Mouse (Mus musculus) gastrocnemius, adult 18-20 months (tissue): ENCODE results near the gene Alg9. TPM values are rescaled to one million over a fixed set of nuclear protein-coding genes. Genes with fewer than 3 reads are reported as not detected.

Source experiments
- DNase-seq: peaks from one replicate; pipeline ENCODE4 v3.0.0; 2021; ENCODE audit warnings: low spot score
- total RNA-seq, 2 experiments: library from RNA; stranded (reverse); gene quantifications; 2 replicates each; pipeline ENCODE4 v1.2.3; 2021

Alg9 gene
- total RNA-seq, 2 experiments from 2014 or later, result 10.3 to 10.8 TPM

- peak; percentile 88 for DNase-seq
Measured at GRCm38 (mm10) chr9:50884741-50885599, 110.2 kb downstream of the Alg9 start.

- peak; percentile 69 for DNase-seq
Measured at GRCm38 (mm10) chr9:50885600-50885987, 110.8 kb downstream of the Alg9 start.

- no peak for DNase-seq
Measured at GRCm38 (mm10) chr9:50886870-50887269, 112.1 kb downstream of the Alg9 start.

- DNase-seq, result peak; percentile 76
Measured at GRCm38 (mm10) chr9:50887351-50887750, 112.5 kb downstream of the Alg9 start.

GRCm38 (mm10) chr9:50889211-50889610, 114.4 kb downstream of the Alg9 start:
- DNase-seq, result peak; percentile 64

- DNase-seq, result peak; percentile 52
Measured at GRCm38 (mm10) chr9:50889964-50890363, 115.1 kb downstream of the Alg9 start.

- peak; percentile 40 for DNase-seq
Measured at GRCm38 (mm10) chr9:50890494-50891090, 115.8 kb downstream of the Alg9 start.

Other genes with a start within 250 kb of the Alg9 start
- 10 to 100 TPM; 11.0 to 12.2 TPM for gene Pts, start 246.3 kb upstream of the Alg9 start, total RNA-seq
- 1 to 10 TPM; 1.0 to 2.0 TPM for gene Il18, start 220.2 kb upstream of the Alg9 start, total RNA-seq
- under 1 TPM; 0.27 to 0.55 TPM for gene Bco2, start 219.8 kb upstream of the Alg9 start, total RNA-seq
- not detected for gene Tex12, start 213.7 kb upstream of the Alg9 start, total RNA-seq
- 100 to 1,000 TPM; 300 to 329 TPM for gene Sdhd, start 171.2 kb upstream of the Alg9 start, total RNA-seq
- 100 to 1,000 TPM; 223 to 226 TPM for gene Timm8b, start 171.1 kb upstream of the Alg9 start, total RNA-seq
- gene Pih1d2, start 157.7 kb upstream of the Alg9 start, total RNA-seq, result under 1 TPM; 0.18 to 0.38 TPM
- gene Nkapd1, start 157.6 kb upstream of the Alg9 start, total RNA-seq, result 10 to 100 TPM; 11.1 to 11.6 TPM
- 100 to 1,000 TPM; 175 to 192 TPM for gene Dlat, start 115.2 kb upstream of the Alg9 start, total RNA-seq
- gene Dixdc1, start 35.5 kb upstream of the Alg9 start, total RNA-seq, result 1 to 10 TPM; 2.1 to 4.7 TPM
- gene 2310030G06Rik, start 28.5 kb upstream of the Alg9 start, total RNA-seq, result 1 to 10 TPM; 4.5 to 5.6 TPM
- 1,000 to 10,000 TPM; 1,743 to 2,314 TPM for gene Cryab, start 23.7 kb upstream of the Alg9 start, total RNA-seq
- gene Hspb2, start 22.7 kb upstream of the Alg9 start, total RNA-seq, result 100 to 1,000 TPM; 120 to 134 TPM
- 1 to 10 TPM; 4.2 to 4.4 TPM for gene Fdxacb1, start 6.8 kb upstream of the Alg9 start, total RNA-seq
- gene 1110032A03Rik, start 501 bp downstream of the Alg9 start, total RNA-seq, result 10 to 100 TPM; 13.7 to 18.9 TPM
- gene Ppp2r1b, start 70.3 kb downstream of the Alg9 start, total RNA-seq, result 1 to 10 TPM; 4.3 to 5.4 TPM
- gene Sik2, start 234.1 kb downstream of the Alg9 start, total RNA-seq, result 10 to 100 TPM; 20.8 to 27.2 TPM